Mouse (Mus musculus) embryonic facial prominence, embryonic 14.5 days (tissue): ENCODE results near the gene Cutal. TPM values are rescaled to one million over a fixed set of nuclear protein-coding genes. Genes with fewer than 3 reads are reported as not detected.

Experiments used
- ATAC-seq: fragments of 200-750 bp; cut with Nextera tagmentation; 2 replicates; pipeline ENCODE4 v1.8.0; 2017; ENCODE audit warnings: low read depth, moderate number of reproducible peaks, moderate TSS enrichment
- DNase-seq: peaks from one replicate; pipeline ENCODE4 v3.0.0-alpha.2; 2015; ENCODE audit warnings: low spot score
- H3K27ac ChIP-seq: fragments of 300-500 bp; sonication (generic); replicated peaks from 2 replicates; pipeline ENCODE4 v1.5.1; 2014; ENCODE audit warnings: low read depth, mild to moderate bottlenecking, low read length, moderate library complexity
- H3K27me3 ChIP-seq: fragments of 300-500 bp; sonication (generic); replicated peaks from 2 replicates; pipeline ENCODE4 v1.6.1; 2014; ENCODE audit warnings: low read length; ENCODE audit not compliant: control insufficient read depth, insufficient read depth
- H3K36me3 ChIP-seq: fragments of 300-500 bp; sonication (generic); 2 replicates; pipeline ENCODE4 v1.6.1; 2014; ENCODE audit warnings: low read length, mixed read lengths; ENCODE audit not compliant: control insufficient read depth, insufficient read depth
- H3K4me1 ChIP-seq: fragments of 300-500 bp; sonication (generic); 2 replicates; pipeline ENCODE4 v1.6.1; 2014; ENCODE audit warnings: antibody characterized with exemption, low read length; ENCODE audit not compliant: control insufficient read depth, insufficient read depth
- H3K4me2 ChIP-seq: fragments of 300-500 bp; sonication (generic); 2 replicates; pipeline ENCODE4 v1.6.1; 2014; ENCODE audit warnings: low read depth, mild to moderate bottlenecking, low read length, moderate library complexity, mixed read lengths
- H3K4me3 ChIP-seq: fragments of 300-500 bp; sonication (generic); 2 replicates; pipeline ENCODE4 v1.5.1; 2014; ENCODE audit warnings: low read depth, mild to moderate bottlenecking, low read length
- H3K9ac ChIP-seq: fragments of 300-500 bp; sonication (generic); 2 replicates; pipeline ENCODE4 v1.6.1; 2014; ENCODE audit warnings: low read depth, mild to moderate bottlenecking, low read length, moderate library complexity, mixed read lengths
- H3K9me3 ChIP-seq: fragments of 300-500 bp; sonication (generic); 2 replicates; pipeline ENCODE4 v1.6.1; 2016; ENCODE audit warnings: low read length; ENCODE audit not compliant: control insufficient read depth
- WGBS: fragments of 180-500 bp; shearing (Covaris S2); extraction: QIAGEN DNeasy Blood & Tissue Kit; methylation state at CpG from one replicate; pipeline ENCODE4 v1.1.7; 2014; 5-methylcytosine and 5-hydroxymethylcytosine counted together
- polyA plus RNA-seq: library from polyadenylated mRNA; unstranded; fragments of >200 nt; fragmentation: Nextera tagmentation; extraction: Ambion mirVana; gene quantifications from 2 replicates; pipeline ENCODE4 v1.2.1, GENCODE M21; 2014

Gene Cutal
- polyA plus RNA-seq, 1 experiment from 2014 or later, result not detected

GRCm38 (mm10) chr2:34914069-34914822 lies 40.0 kb downstream of the Cutal start:
- 4% methylated on average over 32 of the region's 50 CpGs for WGBS
- peaks cover 11% of the 10 kb centered on the region; the same call in 1 of the 2 replicates for H3K4me1 ChIP-seq
- peak; percentile 61 for DNase-seq
- peak overlapping the region; percentile 71 for H3K9ac ChIP-seq
- no peaks in the 10 kb centered on the region for H3K9me3 ChIP-seq
- H3K27ac ChIP-seq, result no peak overlapping the region
- peak overlapping the region; percentile 96 for H3K4me2 ChIP-seq
- ATAC-seq, result peak; percentile 47; the same call in 1 of the 2 replicates
- H3K27me3 ChIP-seq, result peaks cover 15% of the 10 kb centered on the region; the same call in 1 of the 2 replicates
- peak overlapping the region; percentile 68 for H3K4me3 ChIP-seq
- no peaks in the 10 kb centered on the region for H3K36me3 ChIP-seq

GRCm38 (mm10) chr2:34914823-34915082 lies 40.6 kb downstream of the Cutal start:
- ATAC-seq, result no peak
- peaks cover 11% of the 10 kb centered on the region; the same call in 1 of the 2 replicates for H3K4me1 ChIP-seq
- peak overlapping the region; percentile 96 for H3K4me2 ChIP-seq
- no peak for DNase-seq
- no peak overlapping the region for H3K27ac ChIP-seq
- WGBS, result 6% methylated on average over 2 of the region's 2 CpGs
- no peaks in the 10 kb centered on the region for H3K9me3 ChIP-seq
- H3K4me3 ChIP-seq, result 0 out of 2 replicates have a peak overlapping the region, but pooled peaks have one; percentile 68
- H3K36me3 ChIP-seq, result no peaks in the 10 kb centered on the region
- H3K27me3 ChIP-seq, result peaks cover 15% of the 10 kb centered on the region; the same call in 1 of the 2 replicates
- peak overlapping the region; percentile 71; the same call in 1 of the 2 replicates for H3K9ac ChIP-seq

GRCm38 (mm10) chr2:34915103-34915502 lies 40.9 kb downstream of the Cutal start:
- H3K27ac ChIP-seq, result no peak overlapping the region

GRCm38 (mm10) chr2:34920144-34920543 lies 45.9 kb downstream of the Cutal start:
- Histone ChIP-seq H3K4me1 (peaks cover 4% of the 10 kb centered on the region; the same call in 1 of the 2 replicates), H3K36me3 (no peaks in the 10 kb centered on the region), H3K4me3 (no peak overlapping the region), H3K27me3 (peaks cover 3% of the 10 kb centered on the region; the same call in 1 of the 2 replicates), H3K9ac (no peak overlapping the region), H3K27ac (no peak overlapping the region), H3K9me3 (no peaks in the 10 kb centered on the region), H3K4me2 (no peak overlapping the region)
- WGBS, result 43% methylated on average over 2 of the region's 2 CpGs
- ATAC-seq (peak; percentile 60; the same call in 1 of the 2 replicates), DNase-seq (peak; percentile 35)

More at GRCm38 (mm10) chr2:34915103-34915502, 40.9 kb downstream of the Cutal start:
- H3K9me3 ChIP-seq, result no peaks in the 10 kb centered on the region
- DNase-seq (no peak), ATAC-seq (no peak)
- 37% methylated on average over 2 of the region's 2 CpGs for WGBS
- H3K36me3 ChIP-seq, result no peaks in the 10 kb centered on the region
- H3K4me2 ChIP-seq, result 0 out of 2 replicates have a peak overlapping the region, but pooled peaks have one; percentile 96
- H3K4me1 ChIP-seq, result peaks cover 11% of the 10 kb centered on the region; the same call in 1 of the 2 replicates
- H3K9ac ChIP-seq, result no peak overlapping the region
- peaks cover 15% of the 10 kb centered on the region; the same call in 1 of the 2 replicates for H3K27me3 ChIP-seq
- H3K4me3 ChIP-seq, result no peak overlapping the region

- DNase-seq (no peak), ATAC-seq (no peak)
- Histone ChIP-seq H3K4me2 (no peak overlapping the region), H3K4me3 (no peak overlapping the region), H3K27me3 (no peaks in the 10 kb centered on the region), H3K9me3 (no peaks in the 10 kb centered on the region), H3K9ac (no peak overlapping the region), H3K27ac (no peak overlapping the region), H3K36me3 (no peaks in the 10 kb centered on the region), H3K4me1 (peaks cover 4% of the 10 kb centered on the region; the same call in 1 of the 2 replicates)
- 9% methylated on average over 2 of the region's 2 CpGs for WGBS
Observed at GRCm38 (mm10) chr2:34922729-34923128, 48.5 kb downstream of the Cutal start.

- Histone ChIP-seq H3K4me3 (no peak overlapping the region), H3K36me3 (no peaks in the 10 kb centered on the region), H3K9me3 (no peaks in the 10 kb centered on the region), H3K4me2 (no peak overlapping the region), H3K4me1 (peaks cover 4% of the 10 kb centered on the region; the same call in 1 of the 2 replicates), H3K27ac (no peak overlapping the region), H3K27me3 (no peaks in the 10 kb centered on the region), H3K9ac (no peak overlapping the region)
- 55% methylated on average over 5 of the region's 5 CpGs for WGBS
- no peak for DNase-seq
- no peak for ATAC-seq
Observed at GRCm38 (mm10) chr2:34927320-34927719, 53.1 kb downstream of the Cutal start.

GRCm38 (mm10) chr2:34937460-34937859 lies 63.3 kb downstream of the Cutal start:
- Histone ChIP-seq H3K4me2 (no peak overlapping the region), H3K9ac (no peak overlapping the region), H3K27ac (no peak overlapping the region), H3K4me1 (peaks cover 31% of the 10 kb centered on the region), H3K4me3 (no peak overlapping the region), H3K9me3 (no peaks in the 10 kb centered on the region), H3K27me3 (0 out of 2 replicates have a peak, but pooled peaks cover 4% of the 10 kb centered on the region), H3K36me3 (no peaks in the 10 kb centered on the region)
- WGBS, result 29% methylated on average over 5 of the region's 5 CpGs
- DNase-seq (no peak), ATAC-seq (no peak)

GRCm38 (mm10) chr2:34938269-34939208 lies 64.3 kb downstream of the Cutal start:
- Histone ChIP-seq H3K4me1 (peaks cover 31% of the 10 kb centered on the region), H3K9me3 (no peaks in the 10 kb centered on the region), H3K27ac (peak overlapping the region; percentile 63), H3K9ac (no peak overlapping the region), H3K27me3 (0 out of 2 replicates have a peak, but pooled peaks cover 4% of the 10 kb centered on the region), H3K4me2 (peak overlapping the region; percentile 8; the same call in 1 of the 2 replicates), H3K4me3 (no peak overlapping the region), H3K36me3 (no peaks in the 10 kb centered on the region)
- 49% methylated on average over 8 of the region's 8 CpGs for WGBS
- DNase-seq (peak; percentile 87), ATAC-seq (peak; percentile 83)
